Mouse (Mus musculus): ENCODE results near the gene Mavs.

The Mavs gene

DNA sequence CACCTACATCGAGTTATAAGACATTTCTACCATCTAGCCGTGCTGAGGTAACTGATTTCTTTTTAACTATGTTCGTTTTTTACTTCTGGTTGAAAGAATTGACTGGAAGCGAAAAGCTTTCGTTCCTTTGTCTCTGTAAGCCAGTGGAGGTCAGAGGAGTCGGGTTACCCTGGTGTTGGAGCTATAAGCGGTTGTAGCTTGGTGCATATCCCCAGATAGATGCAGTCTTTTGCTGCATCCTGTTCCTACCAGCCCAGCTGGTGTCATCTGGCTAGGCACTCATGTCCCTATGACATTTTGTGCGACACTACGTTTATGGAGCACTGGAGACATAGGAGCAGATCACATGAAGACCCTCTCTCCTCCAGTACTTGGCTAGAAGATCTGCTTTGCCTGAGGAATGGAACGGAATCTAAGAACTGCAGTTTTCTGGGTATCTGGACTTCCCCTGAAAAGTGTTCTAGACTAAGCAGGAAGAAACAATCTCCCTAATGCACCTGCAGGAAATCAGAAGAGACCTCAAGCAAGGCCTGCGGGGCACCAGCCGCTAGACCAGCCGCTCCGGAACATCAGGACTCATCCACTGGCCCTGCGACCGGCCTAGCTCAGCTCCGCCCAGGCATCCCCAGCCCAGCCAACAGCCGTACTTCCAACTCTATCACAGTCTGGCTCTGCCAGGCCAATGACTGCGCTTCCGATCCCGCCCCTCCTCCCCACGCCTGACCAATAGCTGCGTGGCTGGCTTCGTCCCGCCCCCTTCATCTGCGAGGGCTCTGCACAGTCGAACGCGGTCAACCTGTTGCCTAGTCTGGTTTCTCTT, at the start of gene Mavs:
Gene Mavs, plus strand, starts transcription at position 757 of the 820 bp plus-strand sequence.
- peak; percentile 93 for DNase-seq (ENCODE audit: low spot score)

DNA sequence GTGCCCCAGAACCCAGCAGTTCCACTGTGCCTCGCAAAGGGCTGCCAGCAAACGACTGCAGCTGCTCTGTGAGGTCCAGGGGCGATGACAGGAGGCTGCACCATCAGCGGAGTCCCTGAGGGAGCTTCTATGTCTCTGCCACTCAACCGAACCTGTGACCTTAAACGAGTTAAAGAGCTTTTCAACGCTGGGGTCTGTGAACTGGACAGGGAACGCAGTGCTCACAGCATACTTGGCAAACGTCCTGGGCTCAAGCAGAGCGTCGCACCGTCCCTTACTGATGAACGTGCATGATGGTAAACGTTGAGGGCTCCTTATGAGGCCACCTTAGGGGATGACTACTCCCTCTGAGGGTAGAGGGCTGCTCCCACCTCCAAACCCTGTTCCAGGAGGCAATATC, 47.5 kb upstream of the Mavs start:
- DNase-seq (ENCODE audit: low spot score) = no peak

DNA sequence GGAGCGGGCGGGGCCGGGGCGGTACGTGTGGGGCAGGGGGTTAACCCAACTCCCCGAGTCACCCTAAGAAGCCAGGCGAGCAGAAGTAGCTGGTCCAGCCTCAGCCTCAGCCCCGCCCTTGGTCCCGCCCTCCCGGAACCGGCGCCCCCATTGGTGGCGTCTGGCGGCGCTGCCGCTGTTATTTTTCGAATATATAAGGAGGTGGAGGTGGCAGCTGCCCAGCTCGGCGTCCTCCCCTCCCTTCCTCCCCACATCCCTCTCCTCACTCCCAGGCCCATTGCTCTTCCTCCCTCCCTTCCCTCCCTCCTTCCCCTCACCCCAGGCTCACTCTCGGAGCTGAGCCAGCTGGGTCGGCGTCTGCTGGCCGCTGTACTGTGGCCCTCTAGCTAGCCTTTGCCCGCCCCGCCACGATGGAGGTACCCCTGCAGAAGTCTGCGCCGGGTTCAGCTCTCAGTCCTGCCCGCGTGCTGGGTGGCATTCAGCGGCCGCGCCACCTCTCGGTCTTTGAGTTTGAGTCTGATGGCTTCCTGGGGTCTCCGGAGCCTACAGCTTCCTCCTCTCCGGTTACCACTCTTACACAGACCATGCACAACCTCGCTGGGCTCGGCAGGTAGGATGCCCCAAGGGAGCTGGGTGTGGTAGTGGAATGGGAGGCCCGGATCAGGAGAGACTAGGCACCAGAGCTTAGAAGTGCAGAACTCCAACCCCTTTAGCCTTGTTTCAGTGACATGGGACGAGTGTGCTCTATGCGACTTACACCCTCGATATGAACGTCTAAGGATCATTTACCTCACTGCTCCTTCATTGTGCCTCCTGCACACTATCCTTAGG, 46.9 kb upstream of the Mavs start, which contains the start of the genes Cdc25b and Spef1:
Gene Cdc25b, plus strand, starts transcription at position 179 of the 831 bp plus-strand sequence.
Gene Spef1, minus strand, starts transcription at position 512 of the 831 bp plus-strand sequence.
- peak; percentile 76 for DNase-seq (ENCODE audit: low spot score)

DNA sequence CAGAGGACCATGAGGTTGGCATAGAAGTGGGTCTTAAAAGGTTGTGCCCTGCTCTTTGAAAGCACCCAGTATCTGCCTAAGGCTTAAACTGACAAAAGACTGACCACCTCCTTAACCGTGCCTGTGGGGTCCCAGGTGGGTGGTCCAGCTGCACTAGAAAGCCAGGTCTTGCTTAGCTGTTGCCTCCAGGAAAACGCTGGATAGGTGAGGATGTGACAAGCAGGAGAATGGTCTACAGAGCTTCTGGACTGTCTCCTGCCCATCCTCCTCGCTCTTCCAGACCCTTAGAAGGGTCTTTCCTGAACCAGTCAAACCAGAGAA, 46.3 kb upstream of the Mavs start:
- DNase-seq (ENCODE audit: low spot score) = no peak

DNA sequence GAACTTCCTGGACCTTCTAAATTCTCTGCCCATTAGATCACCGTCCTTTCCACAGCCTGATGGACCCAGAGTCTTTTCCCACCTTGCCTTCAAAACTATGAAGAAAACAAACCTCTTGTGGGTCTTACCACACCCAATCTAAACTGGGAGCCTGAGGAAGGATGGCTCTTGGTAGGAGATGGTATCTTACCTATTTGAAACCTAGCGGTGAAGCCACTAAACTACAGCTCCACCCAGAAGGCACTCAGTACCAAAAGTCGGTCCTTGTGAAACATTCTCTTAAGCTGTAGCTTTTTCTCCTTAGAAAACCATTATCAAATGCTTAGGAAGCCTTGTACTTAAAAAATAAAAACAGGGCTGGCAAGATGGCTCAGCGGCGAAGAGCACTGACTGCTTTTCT, 45.6 kb upstream of the Mavs start:
- DNase-seq (ENCODE audit: low spot score) = peak; percentile 24

DNA sequence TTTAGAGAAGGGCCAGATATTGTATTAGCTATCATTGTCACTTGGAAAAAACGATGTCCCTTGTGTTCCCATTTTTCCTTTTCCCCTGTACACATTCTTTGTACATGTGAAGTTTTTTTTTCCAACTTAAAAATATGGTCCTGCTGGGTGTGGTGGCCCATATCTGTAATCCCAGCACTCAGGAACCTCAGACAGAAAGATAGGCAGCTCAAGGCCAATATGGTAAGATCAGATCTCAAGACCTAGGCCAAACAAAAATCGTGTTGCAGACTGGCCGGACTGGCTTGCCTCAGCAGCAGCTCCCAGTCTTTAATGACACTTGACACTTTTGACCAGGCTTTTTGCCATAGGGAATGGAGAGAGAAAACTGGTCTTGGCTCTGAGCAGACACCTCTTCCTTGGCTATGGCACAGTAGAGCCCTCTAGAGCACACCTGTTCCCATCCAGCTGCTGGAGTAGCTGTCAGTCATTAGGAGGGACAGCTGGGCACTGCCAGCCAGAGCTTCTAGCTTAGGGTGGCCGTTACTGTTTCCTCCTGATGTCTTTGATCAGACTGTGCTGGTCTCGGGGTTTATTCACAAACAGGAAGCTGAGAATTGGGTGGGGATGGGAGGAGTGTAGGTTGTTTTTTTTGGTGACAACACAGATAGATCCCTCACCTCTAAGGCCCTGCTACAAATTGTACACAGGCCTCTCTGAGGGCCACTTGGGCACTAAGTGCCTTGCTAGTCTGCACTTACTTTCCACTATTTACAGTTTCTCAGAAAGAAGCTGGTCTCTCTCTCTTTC, 44.1 kb upstream of the Mavs start:
- peak; percentile 57 for DNase-seq (ENCODE audit: low spot score)

DNA sequence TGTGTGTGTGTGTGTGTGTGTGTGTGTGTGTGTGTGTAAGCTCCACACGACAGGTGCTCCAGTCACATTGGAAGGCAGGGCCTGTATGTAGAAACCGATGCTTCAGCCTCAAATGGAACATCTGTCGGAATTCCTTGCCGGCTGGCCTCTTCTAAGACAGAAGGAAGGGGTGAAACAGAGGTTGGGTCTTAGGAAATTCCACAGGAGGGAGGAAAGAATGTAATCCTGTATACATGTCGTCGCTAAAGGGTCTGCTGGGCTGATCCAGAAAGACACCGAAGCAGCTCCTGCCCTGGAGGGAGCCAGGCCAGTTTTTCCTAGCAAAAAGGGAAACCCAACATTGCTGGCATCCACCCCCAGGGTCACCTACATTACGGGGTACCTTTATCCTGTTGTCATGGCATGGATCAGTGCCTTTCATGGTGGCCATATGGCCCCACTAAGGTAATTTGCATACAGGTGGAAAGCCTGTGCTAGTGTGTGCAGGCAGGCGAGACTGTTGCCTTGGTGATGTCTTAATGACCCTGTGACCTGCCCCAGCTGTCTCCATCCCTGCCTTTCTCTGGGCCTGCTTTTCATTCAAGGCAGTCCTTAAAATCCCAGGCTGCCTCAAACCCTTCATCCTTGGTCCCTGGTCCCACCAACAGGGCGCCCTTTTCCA, 43.4 kb upstream of the Mavs start:
- no peak for DNase-seq (ENCODE audit: low spot score)

DNA sequence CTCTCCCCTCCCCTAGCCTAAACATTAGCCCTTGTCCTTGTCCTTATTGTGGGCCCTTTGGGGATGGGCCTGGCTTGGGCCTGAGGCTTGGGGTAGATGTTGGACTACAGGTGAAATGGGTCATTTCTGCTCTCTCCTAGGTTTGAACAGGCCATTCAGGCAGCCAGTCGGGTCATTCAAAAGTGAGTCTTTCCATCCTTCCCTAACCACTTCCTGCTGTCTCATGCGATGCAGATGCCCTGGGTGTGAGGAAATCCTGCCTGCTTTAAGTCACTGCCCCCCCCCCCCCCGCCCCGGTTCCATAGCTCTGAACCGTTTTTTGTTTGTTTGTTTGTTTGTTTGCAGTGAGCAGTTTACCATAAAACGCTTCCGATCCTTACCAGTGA, 42.9 kb upstream of the Mavs start:
- no peak for DNase-seq (ENCODE audit: low spot score)

DNA sequence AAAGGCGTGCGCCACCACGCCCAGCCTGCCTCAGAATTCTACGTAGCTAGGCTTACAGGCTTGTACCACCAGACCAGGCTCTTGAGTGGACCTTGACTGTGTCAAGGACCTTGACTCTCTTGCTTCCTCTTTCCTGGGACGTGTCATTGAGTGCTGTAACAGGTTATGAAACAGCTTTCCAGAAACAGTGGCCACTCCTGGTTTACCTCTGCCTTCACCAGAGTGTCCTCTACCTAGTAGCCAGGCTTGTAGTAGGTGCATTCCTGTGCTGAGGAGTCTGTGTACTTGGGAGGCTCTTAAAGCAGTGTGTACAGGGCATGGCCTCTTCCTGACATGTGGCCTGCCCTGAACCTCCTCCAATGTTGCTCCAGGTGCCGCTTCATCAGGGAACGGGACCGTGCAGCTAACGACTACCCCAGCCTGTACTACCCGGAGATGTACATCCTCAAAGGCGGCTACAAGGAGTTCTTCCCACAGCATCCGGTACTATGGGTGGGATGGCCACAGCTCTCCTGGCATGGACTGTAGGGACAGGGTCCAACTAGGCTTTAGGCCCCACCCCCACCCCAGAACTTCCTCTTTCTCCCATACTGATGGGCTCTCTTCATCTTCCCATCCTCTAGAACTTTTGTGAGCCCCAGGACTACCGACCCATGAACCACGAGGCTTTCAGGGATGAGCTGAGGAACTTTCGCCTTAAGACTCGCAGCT, 37.1 kb upstream of the Mavs start:
- no peak for DNase-seq (ENCODE audit: low spot score)

DNA sequence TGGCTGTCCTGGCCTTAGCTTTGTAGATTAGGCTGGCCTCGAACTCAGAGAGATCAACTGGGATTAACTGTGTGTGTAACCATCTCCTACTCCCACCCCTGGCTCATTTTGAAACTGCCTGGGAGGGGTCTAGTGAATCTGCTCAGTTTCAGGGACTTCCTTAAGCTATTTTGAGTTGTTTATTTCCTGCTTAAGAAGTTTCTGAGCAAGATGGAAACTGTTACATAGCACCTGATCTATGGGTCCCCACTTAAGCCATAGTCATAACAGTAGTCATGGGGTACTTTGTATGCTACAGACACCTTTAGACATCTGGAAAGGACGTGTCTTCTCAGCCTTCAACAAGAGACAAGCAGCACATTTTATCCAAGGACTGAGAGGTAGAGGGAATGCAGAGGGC, 33.2 kb upstream of the Mavs start:
- DNase-seq (ENCODE audit: low spot score) = no peak

DNA sequence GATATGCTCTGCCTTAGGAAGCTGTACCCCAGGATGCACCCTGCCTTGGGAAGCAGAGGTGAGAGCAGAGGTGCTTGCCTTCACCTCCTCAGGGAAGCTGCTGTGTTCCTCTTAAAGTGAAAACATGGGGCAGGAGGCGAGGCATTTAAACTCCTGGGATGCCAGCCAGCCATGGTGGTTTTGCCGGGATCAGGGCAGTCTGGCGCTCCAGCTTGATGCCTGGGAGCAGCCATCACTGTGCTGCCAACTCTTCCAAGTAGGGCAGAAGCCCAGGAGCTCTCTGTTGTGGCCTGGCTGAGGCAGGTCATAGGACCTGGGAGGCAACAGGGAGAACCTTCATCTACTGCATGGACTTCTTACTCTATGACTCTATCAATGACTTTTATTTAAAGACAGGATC, 32.6 kb upstream of the Mavs start:
- DNase-seq (ENCODE audit: low spot score) = no peak

DNA sequence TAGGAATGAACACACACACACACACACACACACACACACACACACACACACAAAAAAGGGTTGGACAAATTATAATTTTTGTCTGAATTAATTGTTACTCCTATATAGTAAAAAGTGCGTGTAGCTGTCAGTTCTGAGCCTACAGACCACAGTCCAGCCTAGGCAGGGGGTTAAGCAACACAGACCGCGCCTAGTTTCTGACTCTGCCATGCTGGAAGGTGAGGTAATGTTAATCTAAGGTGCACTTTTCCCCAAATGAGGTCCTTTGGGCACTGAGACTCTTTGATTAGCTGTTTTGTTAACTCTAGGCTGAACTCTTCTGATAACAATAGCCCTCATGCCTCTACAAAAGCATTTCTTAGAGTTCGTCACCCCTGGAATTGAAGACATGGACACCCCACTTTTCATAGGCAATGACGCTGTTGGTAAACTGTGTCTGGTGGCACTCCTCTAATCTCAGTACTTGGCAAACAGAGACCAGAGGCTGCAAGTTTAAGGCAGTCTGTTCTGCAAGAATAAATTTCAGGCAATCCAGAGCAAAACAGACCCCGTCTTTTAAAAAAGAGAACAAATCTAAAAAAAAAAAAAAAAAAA, 29.9 kb upstream of the Mavs start:
- no peak for DNase-seq (ENCODE audit: low spot score)

DNA sequence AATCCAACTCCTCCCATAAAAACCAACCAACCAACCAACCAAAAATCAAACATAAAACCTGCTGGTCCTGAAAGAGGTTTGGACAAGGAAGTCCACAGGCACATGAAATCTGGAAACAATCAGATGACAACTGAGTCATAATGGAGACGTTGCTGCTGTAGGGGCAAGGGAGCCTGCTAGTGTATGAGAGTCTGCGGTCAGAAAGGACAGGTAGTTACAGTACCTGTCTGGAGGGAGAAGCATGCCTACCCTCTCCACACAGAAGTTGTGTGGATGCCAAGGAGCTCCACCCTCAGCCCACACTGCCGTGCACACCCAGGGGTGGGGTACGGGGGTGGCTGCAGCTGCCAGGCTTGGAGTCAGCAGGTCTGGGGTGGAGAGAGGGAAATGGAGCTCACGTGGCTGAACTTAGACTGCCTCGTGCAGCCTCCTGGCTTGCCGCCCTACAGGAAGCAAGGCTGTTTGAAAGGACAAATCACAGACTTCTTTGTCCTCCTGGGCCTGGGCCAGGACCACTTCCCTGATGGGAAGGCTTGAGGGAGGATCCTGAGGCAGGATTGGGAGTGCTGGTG, 29.4 kb upstream of the Mavs start:
- no peak for DNase-seq (ENCODE audit: low spot score)

DNA sequence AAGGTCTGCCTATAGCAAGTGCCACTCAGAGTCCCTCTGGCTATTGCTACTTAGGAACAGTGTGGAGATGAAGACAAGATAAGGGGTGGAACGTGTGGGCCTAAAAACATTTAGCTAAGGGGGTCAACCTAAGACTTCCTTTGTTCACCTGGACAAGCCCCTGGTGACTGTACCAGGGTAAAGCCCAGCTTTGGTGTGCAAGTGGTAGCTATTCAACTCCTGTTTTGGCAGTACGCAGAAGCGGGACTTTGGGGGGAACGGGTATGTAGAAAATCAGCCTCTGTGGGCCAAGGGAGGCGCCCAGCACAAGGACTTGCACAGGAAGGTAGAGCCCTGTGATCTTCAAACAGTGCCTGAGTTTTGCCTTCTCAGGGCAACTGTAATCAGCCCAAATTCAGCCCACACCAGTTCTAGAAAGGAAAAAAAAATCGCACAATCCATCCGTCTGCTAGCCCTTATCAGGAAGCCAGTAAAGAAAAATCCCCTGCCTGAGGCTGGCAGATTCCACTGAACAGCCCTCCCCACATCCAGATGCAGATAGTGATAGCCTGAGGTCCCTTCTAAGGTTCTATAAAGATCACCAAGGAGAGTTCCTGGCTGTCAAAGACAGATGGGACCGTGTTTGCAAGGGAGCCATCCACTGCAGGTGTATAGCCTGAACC, 28.2 kb upstream of the Mavs start:
- no peak for DNase-seq (ENCODE audit: low spot score)

DNA sequence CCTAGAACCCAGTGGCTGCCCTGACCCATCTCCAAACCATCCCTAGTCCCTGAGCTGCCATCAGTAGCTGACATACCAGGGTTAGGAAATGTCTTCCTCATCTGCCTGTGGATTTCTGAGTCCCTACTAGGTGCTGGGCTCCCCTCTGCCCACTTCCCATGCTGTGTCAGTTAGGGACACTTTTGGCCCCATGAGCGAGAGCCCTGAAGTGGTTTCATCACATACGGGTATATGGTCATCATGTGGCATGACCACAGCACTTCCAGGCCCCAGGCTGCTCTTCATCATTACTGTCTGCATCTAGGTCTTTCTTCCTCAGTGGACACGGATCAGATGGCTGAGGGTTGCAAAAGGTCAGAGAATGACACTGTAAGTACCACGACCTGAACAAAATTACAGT, 27.1 kb upstream of the Mavs start, which contains the start of gene Ap5s1:
Gene Ap5s1, plus strand, starts transcription at position 301 of the 400 bp plus-strand sequence.
- no peak for DNase-seq (ENCODE audit: low spot score)

DNA sequence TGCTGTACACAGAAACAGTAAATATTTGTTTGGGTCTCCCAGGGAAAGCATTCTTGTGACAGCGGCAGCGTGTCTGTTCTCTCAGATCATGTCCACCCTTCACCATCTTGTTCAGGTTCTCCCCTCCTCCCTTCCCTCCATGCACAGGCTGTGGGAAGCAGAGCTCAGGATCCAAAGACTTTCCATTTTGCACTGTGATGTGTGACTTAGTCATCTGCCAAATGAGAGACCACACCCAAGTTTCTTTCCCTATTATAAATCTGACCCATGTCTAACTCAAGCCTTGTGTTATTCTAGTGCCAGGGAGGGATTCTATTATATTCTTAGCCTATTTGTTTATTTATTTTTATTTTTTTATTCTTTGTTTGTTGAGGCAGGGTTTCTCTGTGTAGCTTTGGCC, 25.5 kb upstream of the Mavs start:
- no peak for DNase-seq (ENCODE audit: low spot score)

DNA sequence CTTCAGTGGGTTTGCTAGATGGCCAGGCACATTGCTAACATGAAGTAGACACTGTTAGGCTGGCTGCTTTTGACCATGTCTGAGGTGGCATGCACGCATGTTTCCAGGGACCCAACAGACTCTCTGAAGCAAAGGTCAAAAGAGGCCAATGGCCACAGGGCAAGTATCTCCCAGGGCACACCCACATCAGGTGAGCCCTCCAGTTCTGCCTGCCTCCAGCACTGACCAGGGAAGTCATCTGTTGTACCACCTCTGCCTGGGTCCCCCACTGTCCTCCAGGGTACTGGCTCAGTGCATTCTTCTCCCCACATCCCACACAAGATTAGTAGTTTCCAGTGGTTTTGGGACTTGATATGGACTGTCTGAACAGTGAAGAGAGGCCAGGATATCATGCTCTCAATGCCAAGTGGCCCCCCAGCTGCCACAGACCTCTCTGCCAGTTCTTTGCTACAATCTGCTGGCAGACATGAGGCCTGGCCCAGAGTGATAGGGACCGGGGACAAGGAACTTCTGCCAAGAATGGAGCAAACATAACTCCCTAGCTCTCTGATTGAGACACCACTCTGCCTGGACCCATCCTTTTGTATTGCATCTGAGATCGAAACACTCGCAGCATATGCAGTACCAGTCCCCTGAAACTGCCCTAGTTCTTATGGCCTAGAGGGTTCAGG, 24.6 kb upstream of the Mavs start:
- no peak for DNase-seq (ENCODE audit: low spot score)

DNA sequence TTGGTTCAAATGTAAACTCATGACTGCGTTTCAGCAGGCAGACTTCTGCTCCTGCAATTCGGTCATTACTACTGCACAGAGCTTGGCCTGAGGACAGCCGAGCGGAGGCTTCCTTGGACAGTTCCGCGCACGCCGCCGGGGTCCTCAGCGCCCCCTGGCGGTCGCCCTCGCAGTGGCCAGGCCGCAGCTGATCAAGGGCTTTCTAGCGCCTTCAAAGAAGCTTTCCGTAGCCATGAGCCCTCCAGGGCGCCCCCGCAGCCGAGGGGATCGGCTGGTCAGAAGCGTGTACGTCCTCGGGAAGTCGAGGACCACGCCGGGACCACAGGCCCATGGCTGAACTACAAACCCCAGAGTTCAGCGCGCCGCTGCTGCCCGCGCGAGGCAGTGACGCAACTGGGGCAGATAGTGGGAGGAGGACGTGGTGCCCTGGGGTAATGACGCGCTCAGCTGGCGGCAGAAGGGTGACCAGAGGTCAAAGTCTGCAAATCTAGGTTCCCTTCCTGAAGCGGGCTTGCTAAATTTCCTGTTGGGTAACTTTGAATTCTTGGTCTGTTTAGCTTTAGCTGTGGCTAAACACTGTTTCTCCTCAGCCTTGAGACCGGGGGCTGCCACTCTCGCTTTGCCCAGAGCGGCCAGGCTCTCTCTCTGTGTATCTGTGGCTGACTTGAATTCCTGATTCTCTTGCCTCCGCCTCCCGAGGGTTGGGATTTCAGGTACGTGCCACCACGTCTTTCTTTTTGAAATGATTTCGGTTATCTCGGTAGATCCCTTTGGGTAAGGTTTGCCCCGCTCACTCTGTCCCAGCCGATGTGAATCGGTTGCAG, 23.7 kb upstream of the Mavs start:
- DNase-seq (ENCODE audit: low spot score) = peak; percentile 87

All from T-cell, adult 2 months (primary cell).